Mouse (Mus musculus) G1E (cell line): ENCODE measurements at regions not wholly inside any gene's neighbourhood (a gene's known extent, or its start where the extent isn't known, plus 50 kb on each side); places are given as distances from the start of the nearest gene placed in this dataset.

ENCODE experiments used
- CTCF ChIP-seq: IDR thresholded peaks from 2 replicates; pipeline ENCODE4 v1.5.1; 2012; ENCODE audit warnings: low read depth, low read length, inconsistent platforms, mixed read lengths
- GATA1 ChIP-seq: IDR thresholded peaks from 2 replicates; pipeline ENCODE4 v1.6.1; 2012; ENCODE audit warnings: borderline replicate concordance, low read length, inconsistent platforms, mixed read lengths
- TAL1 ChIP-seq: conservative IDR thresholded peaks from 2 replicates; pipeline ENCODE4 v1.6.1; 2012; ENCODE audit warnings: low read depth, low read length, inconsistent platforms, mixed read lengths

- TF ChIP-seq CTCF (no peak), GATA1 (no peak), TAL1 (no peak)
These were observed 78.6 kb upstream of the Hs3st2 start for GRCm38 (mm10) chr7:121312961-121313587.
